ENCODE assay signal across 9 mouse cellular contexts in the genomic region with DNA sequence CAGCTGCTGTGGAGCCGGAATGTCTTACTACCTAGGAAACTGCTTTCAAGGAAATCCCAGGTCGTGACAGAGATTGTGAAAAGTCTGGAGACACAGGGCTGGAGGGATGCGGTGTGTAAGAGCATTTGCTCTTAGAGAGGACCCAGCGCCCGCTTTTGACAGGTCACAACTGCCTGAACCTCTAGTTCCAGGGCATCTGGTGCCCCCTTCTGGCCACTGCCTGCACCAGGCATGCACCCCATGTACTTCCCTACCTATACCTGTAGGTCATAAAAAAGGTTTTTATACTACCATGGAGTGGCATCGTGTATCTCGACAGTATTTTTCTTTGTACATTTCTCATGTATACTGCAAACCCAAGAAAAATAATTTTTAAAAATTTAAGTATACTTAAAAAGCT.
DNase-seq lines count a peak whose midpoint lies in the region; ATAC-seq and TF ChIP-seq lines count a peak whose summit lies in the region.
"Had no signal": no experiment of that assay in that cellular context is flagged by ENCODE, and none has a peak within 500 bp of the region (broad histone marks: within the 10 kb centered on the region; RNA-seq: fewer than 3 reads in every experiment).

No protein-coding gene starts in this region.

- no peak for TF ChIP-seq POLR2A in MEL (IDR thresholded peaks at IDR 0.05; ENCODE audit: control insufficient read depth in 1 of 2, insufficient read depth in 1 of 2, low read depth in 1 of 2, low read length in 2 of 2, poor library complexity in 1 of 2)

- H3K9me3 ChIP-seq in MEL (replicated peaks; ENCODE audit: insufficient read depth, low read length), result no peaks in the 10 kb centered on the region
- H3K9me3 ChIP-seq in hindbrain, postnatal 0 days (ENCODE audit: low read length), result no peaks in the 10 kb centered on the region
- H3K9me3 ChIP-seq in forebrain, embryonic 14.5 days (replicated peaks; ENCODE audit: control insufficient read depth, low read length), result no peaks in the 10 kb centered on the region

- TF ChIP-seq RAD21 in MEL (IDR thresholded peaks at IDR 0.05; ENCODE audit: low read depth, low read length), result peak; percentile 93

- WGBS in hindbrain, postnatal 0 days, result 95% methylated on average over 7 of the region's 7 CpGs
- WGBS in forebrain, embryonic 14.5 days, result 92% methylated on average over 7 of the region's 7 CpGs

- H3K79me2 ChIP-seq in MEL (ENCODE audit: control insufficient read depth, insufficient read depth, low read length, poor library complexity), result no peaks in the 10 kb centered on the region

- TF ChIP-seq CTCF in gastrocnemius, adult 2 months (IDR thresholded peaks at IDR 0.05), result peak; percentile 32; the same call in 1 of the 2 replicates
- TF ChIP-seq CTCF in MEL (IDR thresholded peaks at IDR 0.05 in 2 of 3, conservative IDR thresholded peaks at IDR 0.05 in 1 of 3; ENCODE audit: control insufficient read depth in 1 of 3, insufficient read depth in 1 of 3, low read depth in 2 of 3, low read length in 3 of 3, poor library complexity in 1 of 3, severe bottlenecking in 1 of 3), result peak; percentile 75 to 89 (median 86)
- TF ChIP-seq CTCF in hindbrain, postnatal 0 days (IDR thresholded peaks at IDR 0.05; ENCODE audit: low read depth), result no peak

- no peak overlapping the region for H3K27ac ChIP-seq in gastrocnemius, adult 2 months
- no peak overlapping the region for H3K27ac ChIP-seq in MEL (ENCODE audit: control insufficient read depth, low read depth, low read length)
- H3K27ac ChIP-seq in hindbrain, postnatal 0 days, result no peak overlapping the region
- H3K27ac ChIP-seq in forebrain, embryonic 14.5 days (ENCODE audit: low read depth, low read length), result no peak overlapping the region

- no peak for TF ChIP-seq EP300 in MEL (IDR thresholded peaks at IDR 0.05; ENCODE audit: low read depth in 1 of 2, low read length in 2 of 2)

- no peak for DNase-seq in gastrocnemius, adult 2 months
- no peak for DNase-seq in gastrocnemius, postnatal 14 days
- DNase-seq in 3134 (ENCODE audit: extremely low read depth, insufficient read length, low spot score) (peak; percentile 13), MEL (ENCODE audit: low read depth, low spot score) (peak; percentile 78)
- DNase-seq in hindbrain, postnatal 0 days (ENCODE audit: low spot score), result no peak
- no peak for DNase-seq in forebrain, embryonic 14.5 days (ENCODE audit: low spot score)
- no peak for DNase-seq in left cerebral cortex, adult 8-10 months (ENCODE audit: low spot score in 2 of 2)
- DNase-seq: heart, postnatal 10 days had no signal

- H3K4me3 ChIP-seq in gastrocnemius, adult 2 months, result no peak overlapping the region
- H3K4me3 ChIP-seq in MEL (ENCODE audit: control insufficient read depth in 1 of 2, insufficient read depth in 1 of 2, low read depth in 2 of 2, low read length in 2 of 2), result no peak overlapping the region
- no peak overlapping the region for H3K4me3 ChIP-seq in hindbrain, postnatal 0 days (ENCODE audit: low read length)
- no peak overlapping the region for H3K4me3 ChIP-seq in forebrain, embryonic 14.5 days (ENCODE audit: low read depth, low read length)

- peak; percentile 69 for ATAC-seq in megakaryocyte progenitor cell, adult 5-6 weeks (replicated peaks; ENCODE audit: poor library complexity)
- no peak for ATAC-seq in hindbrain, postnatal 0 days
- ATAC-seq in forebrain, embryonic 14.5 days, result no peak

- no peak overlapping the region for H3K9ac ChIP-seq in MEL (ENCODE audit: control insufficient read depth, low read depth, low read length, poor library complexity, severe bottlenecking)
- H3K9ac ChIP-seq in hindbrain, postnatal 0 days (replicated peaks; ENCODE audit: low read length), result no peak overlapping the region
- H3K9ac ChIP-seq in forebrain, embryonic 14.5 days (ENCODE audit: low read length), result no peak overlapping the region

- intact Hi-C loops in gastrocnemius, adult 2 months (cut with DNase I), result no loop called here
- intact Hi-C loops in gastrocnemius, postnatal 14 days (cut with DNase I; ENCODE audit: low total_unique reads), result no loop called here

- H3K4me2 ChIP-seq in hindbrain, postnatal 0 days (ENCODE audit: low read depth, low read length), result no peak overlapping the region
- no peak overlapping the region for H3K4me2 ChIP-seq in forebrain, embryonic 14.5 days (ENCODE audit: low read length)

- H3K27me3 ChIP-seq in MEL (ENCODE audit: control insufficient read depth in 1 of 2, insufficient read depth in 2 of 2, low read length in 2 of 2), result no peaks in the 10 kb centered on the region; a peak in 2 of 4 replicates
- no peaks in the 10 kb centered on the region for H3K27me3 ChIP-seq in hindbrain, postnatal 0 days (ENCODE audit: insufficient read depth, low read length)
- H3K27me3 ChIP-seq in forebrain, embryonic 14.5 days (replicated peaks; ENCODE audit: control insufficient read depth, insufficient read depth, low read length), result no peaks in the 10 kb centered on the region

- H3K36me3 ChIP-seq in MEL (ENCODE audit: control insufficient read depth in 1 of 2, insufficient read depth in 2 of 2, low read length in 2 of 2), result no peaks in the 10 kb centered on the region
- H3K36me3 ChIP-seq in hindbrain, postnatal 0 days (ENCODE audit: insufficient read depth, low read length), result no peaks in the 10 kb centered on the region
- H3K36me3 ChIP-seq in forebrain, embryonic 14.5 days (ENCODE audit: control insufficient read depth, insufficient read depth, low read length), result no peaks in the 10 kb centered on the region

- H3K4me1 ChIP-seq in MEL (ENCODE audit: control insufficient read depth in 1 of 2, insufficient read depth in 2 of 2, low read length in 2 of 2), result no peaks in the 10 kb centered on the region
- H3K4me1 ChIP-seq in hindbrain, postnatal 0 days (ENCODE audit: insufficient read depth, low read length), result no peaks in the 10 kb centered on the region
- no peaks in the 10 kb centered on the region for H3K4me1 ChIP-seq in forebrain, embryonic 14.5 days (ENCODE audit: control insufficient read depth, insufficient read depth, low read length)

TF ChIP-seq in MEL, 35 proteins besides CTCF, POLR2A, EP300 and RAD21:
- TF ChIP-seq USF2 (IDR thresholded peaks at IDR 0.05; ENCODE audit: borderline replicate concordance in 1 of 2, insufficient read depth in 1 of 2, low read depth in 1 of 2, low read length in 2 of 2) (no peak), MAX (IDR thresholded peaks at IDR 0.05; ENCODE audit: low read length) (no peak), MXI1 (IDR thresholded peaks at IDR 0.05; ENCODE audit: low read depth, low read length) (no peak), BHLHE40 (IDR thresholded peaks at IDR 0.05; ENCODE audit: borderline replicate concordance, low read depth, low read length) (no peak), ZNF384 (IDR thresholded peaks at IDR 0.05; ENCODE audit: low read depth, low read length) (no peak), MYB (IDR thresholded peaks at IDR 0.05; ENCODE audit: low read depth, low read length) (no peak), ZC3H11A (IDR thresholded peaks at IDR 0.05; ENCODE audit: low read depth, low read length) (peak; percentile 93), GABPA (IDR thresholded peaks at IDR 0.05; ENCODE audit: low read depth, low read length) (no peak), JUND (IDR thresholded peaks at IDR 0.05; ENCODE audit: low read depth, low read length) (no peak), GATA1 (IDR thresholded peaks at IDR 0.05; ENCODE audit: low read depth, low read length) (no peak), NELFE (IDR thresholded peaks at IDR 0.05; ENCODE audit: low read depth, low read length) (no peak), SMC3 (IDR thresholded peaks at IDR 0.05; ENCODE audit: low read depth, low read length) (peak; percentile 94), TCF12 (IDR thresholded peaks at IDR 0.05; ENCODE audit: low read depth, low read length) (no peak)

Comparison
In these comparisons a context has a peak if more than half of its experiments do, and no peak if none do; other contexts are left out.
1. DNase-seq: peak in 3134 (single experiment) and MEL (single experiment); none in gastrocnemius, adult 2 months (single experiment), gastrocnemius, postnatal 14 days (single experiment), hindbrain, postnatal 0 days (single experiment), forebrain, embryonic 14.5 days (single experiment) and left cerebral cortex, adult 8-10 months (0 of 2).